Mouse (Mus musculus) heart, adult 8-10 months (tissue): Measurements from ENCODE around the gene Trim43c. TPM values are rescaled to one million over a fixed set of nuclear protein-coding genes. Genes with fewer than 3 reads are reported as not detected.
A peak's percentile ranks its signal among the peaks of the same experiment; 100 is the strongest.
"Not testable (repeated sequence)": the region's sequence is repeated elsewhere in the genome, so short reads cannot be mapped to it uniquely, and the experiment has no call there.

Source experiments
- DNase-seq: peaks from one replicate; pipeline ENCODE4 v3.0.0; 2022; ENCODE audit warnings: low spot score
- total RNA-seq, 4 experiments: library from RNA; stranded (reverse); gene quantifications; 2 replicates each; pipeline ENCODE4 v1.2.4; 2022

Gene Trim43c
- total RNA-seq = not detected

DNA sequence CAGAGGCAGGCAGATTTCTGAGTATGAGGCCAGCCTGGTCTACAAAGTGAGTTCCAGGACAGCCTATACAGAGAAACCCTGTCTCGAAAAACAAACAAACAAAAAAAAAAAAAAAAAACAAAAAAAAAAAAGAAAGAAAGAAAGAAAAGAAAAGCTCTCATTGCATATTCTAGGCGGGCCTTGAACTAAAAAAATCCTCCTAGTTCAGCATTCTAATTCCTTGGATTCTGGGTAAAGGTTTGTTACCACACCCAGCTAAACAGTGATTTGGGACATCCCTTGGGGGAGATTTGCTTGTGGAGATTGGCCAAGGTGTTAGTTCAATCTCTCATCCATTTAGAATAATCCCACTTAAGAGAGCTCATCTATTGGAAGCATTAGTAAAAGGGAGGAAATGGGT lies at the start of gene Trim43c:
Gene Trim43c, plus strand, starts transcription at position 301 of the 400 bp plus-strand sequence.
- DNase-seq = not testable (repeated sequence)

- not testable (repeated sequence) for DNase-seq
Measured at GRCm38 (mm10) chr9:88853072-88853471, 14.1 kb downstream of the Trim43c start.

DNA sequence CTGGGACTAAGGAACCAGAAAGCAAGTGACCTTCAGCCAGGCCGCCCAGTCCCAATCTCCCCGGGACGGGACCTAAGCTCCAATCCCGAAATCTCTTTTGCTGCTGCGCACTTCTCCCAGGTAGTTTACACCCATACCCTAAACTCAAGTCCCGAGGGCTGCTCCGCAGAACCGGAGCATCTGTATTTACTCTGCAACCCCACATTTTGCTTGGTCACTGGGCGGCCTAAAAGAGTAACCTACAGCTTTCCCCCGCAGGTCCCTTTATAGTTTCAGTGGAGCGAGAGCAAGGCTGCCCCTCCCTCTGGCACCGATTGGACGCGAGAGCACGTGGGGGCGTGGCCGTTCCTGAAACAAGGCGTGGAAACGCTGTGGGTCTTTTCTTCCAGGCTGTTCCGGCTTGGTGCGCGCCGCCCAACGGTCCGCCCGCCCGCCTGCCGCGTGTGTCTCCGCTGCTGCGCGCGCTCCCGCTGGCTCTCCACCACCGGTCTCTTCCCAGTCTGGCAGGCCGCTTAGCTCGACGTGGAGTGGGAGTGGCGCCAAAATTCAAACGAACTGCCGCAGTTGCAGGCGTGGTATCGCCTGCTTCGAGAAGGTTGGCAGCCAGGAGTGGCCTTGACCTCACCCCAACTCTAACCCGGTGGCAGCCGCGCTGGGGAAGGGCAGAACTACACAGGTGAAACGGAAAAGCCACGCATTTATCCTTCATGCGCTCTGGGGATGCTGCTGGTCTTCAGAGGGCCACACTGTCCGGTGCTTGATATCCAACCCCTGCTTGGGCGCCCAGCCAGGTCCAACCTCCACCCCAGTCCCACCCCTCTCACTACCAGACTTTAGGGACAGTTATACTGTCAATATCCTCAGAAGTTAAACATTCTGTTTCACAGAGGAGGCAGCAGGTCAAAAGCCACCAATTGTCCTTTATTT lies 19.9 kb downstream of the Trim43c start:
- peak; percentile 81 for DNase-seq

Other genes starting within 250 kb of the Trim43c start
- 10 to 100 TPM; 12.0 to 19.5 (median 15.9) TPM for gene Mthfsl, start 118.9 kb upstream of the Trim43c start, total RNA-seq
- 1 to 10 TPM in 1 of 4 experiments, not detected in 3; 2.2 TPM for gene Bcl2a1d, start 107.2 kb upstream of the Trim43c start, total RNA-seq
- gene Bcl2a1a, start 117.7 kb downstream of the Trim43c start, total RNA-seq = 1 to 10 TPM in 1 of 4 experiments, under 1 TPM in 1, not detected in 2; 0.44 to 1.2 TPM